Mouse (Mus musculus) forebrain, embryonic 15.5 days (tissue): ENCODE measurements around the gene Pfdn4. TPM values are rescaled to one million over a fixed set of nuclear protein-coding genes. Genes with fewer than 3 reads are reported as not detected.
A peak's percentile ranks its signal among the peaks of the same experiment; 100 is the strongest.

Source experiments
- ATAC-seq: fragments of 200-750 bp; cut with Nextera tagmentation; replicated peaks from 2 replicates; pipeline ENCODE4 v1.8.0; 2017; ENCODE audit warnings: mild to moderate bottlenecking, moderate TSS enrichment, moderate library complexity
- H3K27ac ChIP-seq: fragments of 300-500 bp; sonication (generic); replicated peaks from 2 replicates; pipeline ENCODE4 v1.5.1; 2015; ENCODE audit warnings: mild to moderate bottlenecking, inconsistent platforms
- H3K27me3 ChIP-seq: fragments of 300-500 bp; sonication (generic); 2 replicates; pipeline ENCODE4 v1.6.1; 2015; ENCODE audit warnings: inconsistent platforms
- H3K36me3 ChIP-seq: fragments of 300-500 bp; sonication (generic); 2 replicates; pipeline ENCODE4 v1.6.1; 2015; ENCODE audit warnings: mild to moderate bottlenecking, inconsistent platforms
- H3K4me1 ChIP-seq: fragments of 300-500 bp; sonication (generic); 2 replicates; pipeline ENCODE4 v1.6.1; 2015; ENCODE audit warnings: inconsistent platforms
- H3K4me2 ChIP-seq: fragments of 300-500 bp; sonication (generic); replicated peaks from 2 replicates; pipeline ENCODE4 v1.6.1; 2015; ENCODE audit warnings: mild to moderate bottlenecking, inconsistent platforms
- H3K4me3 ChIP-seq: fragments of 300-500 bp; sonication (generic); 2 replicates; pipeline ENCODE4 v1.5.1; 2015; ENCODE audit warnings: mild to moderate bottlenecking, inconsistent platforms
- H3K9ac ChIP-seq: fragments of 300-500 bp; sonication (generic); replicated peaks from 2 replicates; pipeline ENCODE4 v1.6.1; 2015; ENCODE audit warnings: mild to moderate bottlenecking, inconsistent platforms
- H3K9me3 ChIP-seq: fragments of 300-500 bp; sonication (generic); 2 replicates; pipeline ENCODE4 v1.6.1; 2016; ENCODE audit warnings: inconsistent platforms
- WGBS: fragments of 180-500 bp; shearing (Covaris S2); methylation state at CpG from one replicate; pipeline ENCODE4 v1.1.7; 2015; ENCODE audit warnings: mixed read lengths; 5-methylcytosine and 5-hydroxymethylcytosine counted together
- polyA plus RNA-seq: library from polyadenylated mRNA; unstranded; fragments of >200 nt; fragmentation: Nextera tagmentation; extraction: Ambion mirVana; gene quantifications from 2 replicates; pipeline ENCODE4 v1.2.1, GENCODE M21; 2015

Pfdn4 gene
- polyA plus RNA-seq, 1 experiment from 2014 or later = 126 TPM

DNA sequence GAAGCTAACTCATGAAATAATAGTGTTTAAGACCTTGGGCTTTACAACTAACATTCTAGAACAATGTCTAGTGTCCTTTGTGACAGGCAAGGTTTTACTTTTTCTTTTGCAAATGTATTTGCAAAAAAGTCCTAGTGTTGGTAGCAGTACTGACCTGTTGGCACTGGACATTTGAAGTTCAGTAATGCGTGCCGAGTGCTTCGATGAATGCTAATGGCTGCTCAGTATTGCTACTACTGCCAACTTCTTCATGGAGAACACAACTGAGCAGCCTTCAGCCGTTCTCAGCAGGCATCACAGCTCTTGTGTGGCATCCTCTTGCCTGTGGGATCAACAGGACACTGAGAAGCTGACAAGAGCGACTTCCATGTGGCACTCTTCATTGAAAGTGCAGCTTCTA lies 22.1 kb upstream of the Pfdn4 start:
- Histone ChIP-seq H3K36me3 (no peaks in the 10 kb centered on the region), H3K9me3 (no peaks in the 10 kb centered on the region), H3K4me1 (peaks cover 6% of the 10 kb centered on the region; the same call in 1 of the 2 replicates), H3K4me3 (no peak overlapping the region), H3K9ac (no peak overlapping the region), H3K27me3 (no peaks in the 10 kb centered on the region), H3K4me2 (no peak overlapping the region), H3K27ac (no peak overlapping the region)
- 87% methylated on average over 5 of the region's 5 CpGs for WGBS
- ATAC-seq = no peak

GRCm38 (mm10) chr2:170475164-170475563 lies 21.1 kb upstream of the Pfdn4 start:
- WGBS = 61% methylated on average over 3 of the region's 3 CpGs
- no peaks in the 10 kb centered on the region for H3K36me3 ChIP-seq
- ATAC-seq = no peak
- H3K27ac ChIP-seq = no peak overlapping the region
- no peak overlapping the region for H3K4me2 ChIP-seq
- H3K4me1 ChIP-seq = no peaks in the 10 kb centered on the region
- no peaks in the 10 kb centered on the region for H3K27me3 ChIP-seq
- no peaks in the 10 kb centered on the region for H3K9me3 ChIP-seq
- no peak overlapping the region for H3K4me3 ChIP-seq
- no peak overlapping the region for H3K9ac ChIP-seq

GRCm38 (mm10) chr2:170476215-170476614 lies 20.0 kb upstream of the Pfdn4 start:
- H3K4me1 ChIP-seq = no peaks in the 10 kb centered on the region
- H3K27ac ChIP-seq = no peak overlapping the region
- no peak for ATAC-seq
- no peak overlapping the region for H3K4me3 ChIP-seq
- no peaks in the 10 kb centered on the region for H3K36me3 ChIP-seq
- no peak overlapping the region for H3K4me2 ChIP-seq
- H3K27me3 ChIP-seq = no peaks in the 10 kb centered on the region
- H3K9me3 ChIP-seq = no peaks in the 10 kb centered on the region
- H3K9ac ChIP-seq = no peak overlapping the region
- WGBS = 88% methylated on average over 11 of the region's 11 CpGs

GRCm38 (mm10) chr2:170476643-170477042 lies 19.6 kb upstream of the Pfdn4 start:
- ATAC-seq = no peak
- no peaks in the 10 kb centered on the region for H3K27me3 ChIP-seq
- no peak overlapping the region for H3K27ac ChIP-seq
- H3K9ac ChIP-seq = no peak overlapping the region
- H3K36me3 ChIP-seq = no peaks in the 10 kb centered on the region
- H3K4me3 ChIP-seq = no peak overlapping the region
- H3K9me3 ChIP-seq = no peaks in the 10 kb centered on the region
- 80% methylated on average over 8 of the region's 8 CpGs for WGBS
- H3K4me1 ChIP-seq = no peaks in the 10 kb centered on the region
- no peak overlapping the region for H3K4me2 ChIP-seq

DNA sequence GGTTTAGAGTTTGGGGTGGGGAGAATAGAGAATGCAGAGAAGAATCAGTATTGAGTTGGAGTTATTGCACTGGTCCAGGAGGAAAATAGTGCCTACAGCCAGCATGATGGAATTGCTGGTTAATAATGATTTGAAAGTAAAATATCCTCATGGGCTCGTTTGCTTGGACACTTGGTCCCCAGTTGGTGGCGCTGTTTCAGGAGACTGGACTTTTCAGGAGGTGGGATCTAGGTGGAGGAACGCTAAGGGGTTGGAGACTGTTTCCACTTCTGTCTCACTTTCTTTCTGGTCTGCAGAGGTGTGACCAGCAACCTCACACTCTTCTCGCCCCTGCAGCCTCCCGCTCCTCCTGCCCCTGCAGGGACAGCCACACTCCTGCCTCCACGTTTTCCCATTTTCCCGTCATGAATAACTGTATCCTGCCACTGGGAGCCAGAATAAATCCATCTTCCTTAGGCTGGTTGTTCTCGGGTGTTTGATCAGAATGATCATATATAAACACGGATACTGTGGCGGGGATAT lies 14.1 kb upstream of the Pfdn4 start:
- H3K4me2 ChIP-seq = no peak overlapping the region
- 76% methylated on average over 10 of the region's 10 CpGs for WGBS
- no peaks in the 10 kb centered on the region for H3K27me3 ChIP-seq
- no peaks in the 10 kb centered on the region for H3K9me3 ChIP-seq
- H3K27ac ChIP-seq = no peak overlapping the region
- no peak for ATAC-seq
- no peaks in the 10 kb centered on the region for H3K36me3 ChIP-seq
- H3K4me1 ChIP-seq = no peaks in the 10 kb centered on the region
- no peak overlapping the region for H3K9ac ChIP-seq
- H3K4me3 ChIP-seq = no peak overlapping the region

DNA sequence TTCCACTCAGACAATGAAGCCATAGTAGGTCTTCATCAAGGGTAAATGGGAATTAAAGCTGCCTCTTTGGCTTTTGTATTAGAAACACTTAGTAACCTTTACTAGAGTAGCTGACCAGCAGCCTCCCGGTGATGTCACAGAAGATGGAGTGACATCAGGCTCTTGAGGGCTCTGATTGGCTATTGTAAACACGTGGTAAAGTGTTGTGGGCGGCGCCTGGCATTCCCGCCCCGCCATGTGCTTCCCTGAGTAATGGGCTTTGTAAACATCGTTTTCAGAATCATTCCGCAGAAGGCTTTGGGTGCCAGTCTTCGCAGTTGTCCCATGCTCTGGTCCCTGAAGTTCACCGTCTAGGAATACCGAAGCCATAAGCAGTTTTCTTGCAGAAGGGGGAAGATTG lies 12.3 kb upstream of the Pfdn4 start:
- Histone ChIP-seq H3K4me1 (0 out of 2 replicates have a peak, but pooled peaks cover 3% of the 10 kb centered on the region), H3K4me2 (no peak overlapping the region), H3K27ac (no peak overlapping the region), H3K9me3 (no peaks in the 10 kb centered on the region), H3K4me3 (no peak overlapping the region), H3K9ac (no peak overlapping the region), H3K27me3 (no peaks in the 10 kb centered on the region), H3K36me3 (no peaks in the 10 kb centered on the region)
- no peak for ATAC-seq
- WGBS = 77% methylated on average over 11 of the region's 11 CpGs

DNA sequence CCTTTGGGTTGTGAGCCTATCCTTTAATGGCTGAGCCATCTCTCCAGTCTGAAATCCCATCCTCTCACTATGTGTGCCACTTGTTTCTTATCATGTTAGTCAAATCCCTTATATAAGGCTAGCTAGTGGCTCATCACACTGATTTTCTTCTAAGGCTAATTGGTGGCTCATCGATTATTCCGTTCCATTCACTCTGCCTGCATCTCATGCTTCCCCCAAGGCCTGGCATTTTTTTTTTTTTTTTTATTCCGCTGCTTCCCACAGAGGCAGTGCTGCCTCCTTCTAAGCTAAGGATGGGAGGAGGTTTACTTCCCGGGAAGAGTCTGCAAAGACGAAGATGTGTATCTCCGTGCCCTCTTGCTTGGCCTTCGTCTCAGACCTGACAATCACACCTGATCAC lies 9.0 kb upstream of the Pfdn4 start:
- Histone ChIP-seq H3K36me3 (no peaks in the 10 kb centered on the region), H3K4me2 (no peak overlapping the region), H3K9ac (no peak overlapping the region), H3K4me3 (no peak overlapping the region), H3K9me3 (no peaks in the 10 kb centered on the region), H3K27me3 (0 out of 2 replicates have a peak, but pooled peaks cover 3% of the 10 kb centered on the region), H3K27ac (no peak overlapping the region), H3K4me1 (0 out of 2 replicates have a peak, but pooled peaks cover 3% of the 10 kb centered on the region)
- 66% methylated on average over 7 of the region's 7 CpGs for WGBS
- no peak; the same call in 1 of the 2 replicates for ATAC-seq

DNA sequence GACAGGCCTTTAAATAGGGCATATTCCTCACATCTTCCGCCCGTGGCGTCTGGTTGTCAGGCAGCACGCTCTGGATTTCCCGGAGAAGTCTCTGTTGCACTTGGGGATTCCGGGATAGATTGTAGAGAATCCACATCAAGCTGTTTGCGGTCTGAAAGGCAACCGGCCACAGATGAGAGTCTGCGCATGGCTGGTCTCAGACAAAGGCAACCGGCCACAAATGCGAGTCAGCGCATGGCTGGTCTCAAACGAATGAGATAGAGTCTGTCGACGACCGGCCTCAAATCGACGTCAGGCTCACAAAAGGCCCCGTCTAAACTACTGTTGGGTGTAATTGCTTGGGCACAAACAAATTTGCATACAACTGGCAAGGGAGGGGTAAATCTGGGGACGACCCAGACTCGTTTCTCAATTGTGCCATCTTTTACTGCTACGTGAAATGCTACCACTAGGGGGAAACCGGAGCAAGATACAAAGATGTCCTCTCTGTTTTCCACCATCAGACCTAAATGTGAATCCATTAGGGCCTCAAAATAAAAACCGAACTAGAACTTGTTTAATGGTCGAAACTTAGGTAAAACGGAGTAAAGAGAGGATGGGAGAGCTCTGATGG lies 8.2 kb upstream of the Pfdn4 start:
- no peak for ATAC-seq
- Histone ChIP-seq H3K36me3 (no peaks in the 10 kb centered on the region), H3K4me3 (no peak overlapping the region), H3K27ac (no peak overlapping the region), H3K4me1 (0 out of 2 replicates have a peak, but pooled peaks cover 3% of the 10 kb centered on the region), H3K9ac (no peak overlapping the region), H3K9me3 (no peaks in the 10 kb centered on the region), H3K4me2 (0 out of 2 replicates have a peak overlapping the region, but pooled peaks have one; percentile 7), H3K27me3 (peaks cover 8% of the 10 kb centered on the region; the same call in 1 of the 2 replicates)
- 46% methylated on average over 26 of the region's 26 CpGs for WGBS

- H3K27ac ChIP-seq = no peak overlapping the region
- H3K9ac ChIP-seq = no peak overlapping the region
- no peaks in the 10 kb centered on the region for H3K36me3 ChIP-seq
- H3K27me3 ChIP-seq = peaks cover 57% of the 10 kb centered on the region
- no peak overlapping the region for H3K4me2 ChIP-seq
- H3K4me3 ChIP-seq = no peak overlapping the region
- no peak for ATAC-seq
- peaks cover 24% of the 10 kb centered on the region for H3K4me1 ChIP-seq
- no peaks in the 10 kb centered on the region for H3K9me3 ChIP-seq
- WGBS = 6% methylated on average over 31 of the region's 31 CpGs
Observed at GRCm38 (mm10) chr2:170494784-170495710, 1.2 kb upstream of the Pfdn4 start.

GRCm38 (mm10) chr2:170497091-170497566 lies 901 bp downstream of the Pfdn4 start, which contains the start of gene Cyp24a1:
TSS of gene Cyp24a1 (minus strand) at chr2:170497145.
- Histone ChIP-seq H3K9me3 (no peaks in the 10 kb centered on the region), H3K4me3 (peak within 1 kb of the TSS; percentile 23), H3K36me3 (no peaks in the 10 kb centered on the region), H3K4me2 (peak within 1 kb of the TSS; percentile 38), H3K4me1 (peaks cover 24% of the 10 kb centered on the region), H3K27me3 (peaks cover 54% of the 10 kb centered on the region), H3K27ac (no peak within 1 kb of the TSS), H3K9ac (no peak within 1 kb of the TSS)
- WGBS = under 1% methylated on average over 34 of the region's 36 CpGs
- no peak for ATAC-seq

DNA sequence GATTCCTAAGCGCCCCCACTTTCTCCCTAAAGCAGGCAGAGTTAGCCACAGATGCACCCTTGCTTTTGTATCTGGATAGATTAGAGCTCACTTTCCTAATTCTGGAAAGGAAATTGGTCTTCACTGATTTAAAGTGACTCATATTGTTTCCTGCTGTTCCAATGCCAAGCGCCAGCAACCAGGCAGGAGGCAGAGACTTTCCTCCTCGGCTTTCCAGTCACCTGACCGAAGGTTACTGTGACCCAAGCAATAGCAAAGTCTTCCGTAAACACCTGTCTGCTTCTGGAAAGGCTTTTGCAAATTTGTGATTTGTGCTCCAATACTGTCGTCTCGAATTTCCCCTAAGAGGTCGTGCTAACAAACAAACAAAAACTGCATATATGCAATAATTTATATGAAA lies 1.8 kb downstream of the Pfdn4 start:
- no peak for ATAC-seq
- WGBS = 26% methylated on average over 8 of the region's 8 CpGs
- peaks cover 49% of the 10 kb centered on the region for H3K27me3 ChIP-seq

GRCm38 (mm10) chr2:170503343-170503742 lies 7.1 kb downstream of the Pfdn4 start:
- Histone ChIP-seq H3K9me3 (no peaks in the 10 kb centered on the region), H3K27ac (no peak overlapping the region), H3K4me2 (no peak overlapping the region), H3K36me3 (no peaks in the 10 kb centered on the region), H3K4me3 (no peak overlapping the region), H3K27me3 (peaks cover 8% of the 10 kb centered on the region), H3K9ac (no peak overlapping the region), H3K4me1 (no peaks in the 10 kb centered on the region; the same call in 1 of the 2 replicates)
- ATAC-seq = no peak
- 57% methylated on average over 8 of the region's 8 CpGs for whole genome bisulfite sequencing

More for the DNA sequence above, 1.8 kb downstream of the Pfdn4 start:
- Histone ChIP-seq H3K4me3 (no peak overlapping the region), H3K9me3 (no peaks in the 10 kb centered on the region), H3K36me3 (no peaks in the 10 kb centered on the region), H3K4me2 (no peak overlapping the region), H3K9ac (no peak overlapping the region), H3K4me1 (peaks cover 24% of the 10 kb centered on the region), H3K27ac (no peak overlapping the region)
